Mouse (Mus musculus) liver, postnatal 0 days (tissue): ENCODE results near the gene Gm45837. TPM values are rescaled to one million over a fixed set of nuclear protein-coding genes. Genes with fewer than 3 reads are reported as not detected.

Source experiments
- ATAC-seq: fragments of 200-750 bp; cut with Nextera tagmentation; 2 replicates; pipeline ENCODE4 v1.8.0; 2017; ENCODE audit warnings: mild to moderate bottlenecking, moderate library complexity
- DNase-seq: peaks from one replicate; pipeline ENCODE4 v3.0.0-alpha.2; 2016
- H3K27ac ChIP-seq: fragments of 300-500 bp; sonication (generic); 2 replicates; pipeline ENCODE4 v1.5.1; 2014; ENCODE audit warnings: antibody characterized with exemption, moderate library complexity, mild to moderate bottlenecking, low read depth
- H3K27me3 ChIP-seq: fragments of 300-500 bp; sonication (generic); 2 replicates; pipeline ENCODE4 v1.6.1; 2014; ENCODE audit warnings: low read length, control low read depth, mixed read lengths; ENCODE audit not compliant: insufficient read depth
- H3K36me3 ChIP-seq: fragments of 300-500 bp; sonication (generic); replicated peaks from 2 replicates; pipeline ENCODE4 v1.6.1; 2014; ENCODE audit warnings: mild to moderate bottlenecking, control low read depth, low read length, moderate library complexity, mixed read lengths; ENCODE audit not compliant: insufficient read depth
- H3K4me1 ChIP-seq: fragments of 300-500 bp; sonication (generic); 2 replicates; pipeline ENCODE4 v1.6.1; 2014; ENCODE audit warnings: antibody characterized with exemption, mild to moderate bottlenecking, control low read depth; ENCODE audit not compliant: insufficient read depth
- H3K4me2 ChIP-seq: fragments of 300-500 bp; sonication (generic); 2 replicates; pipeline ENCODE4 v1.6.1; 2014; ENCODE audit warnings: low read depth, mild to moderate bottlenecking, low read length, moderate library complexity, mixed read lengths
- H3K4me3 ChIP-seq: fragments of 300-500 bp; sonication (generic); 2 replicates; pipeline ENCODE4 v1.5.1; 2014; ENCODE audit warnings: low read depth, low read length
- H3K9ac ChIP-seq: fragments of 300-500 bp; sonication (generic); replicated peaks from 2 replicates; pipeline ENCODE4 v1.6.1; 2014; ENCODE audit warnings: mild to moderate bottlenecking, moderate library complexity
- H3K9me3 ChIP-seq: fragments of 300-500 bp; sonication (generic); 2 replicates; pipeline ENCODE4 v1.6.1; 2016; ENCODE audit warnings: mild to moderate bottlenecking, control low read depth, low read length, mixed read lengths
- CTCF ChIP-seq: sonication (generic); IDR thresholded peaks from 2 replicates; pipeline ENCODE4 v1.5.1; 2016; ENCODE audit warnings: antibody characterized with exemption, low read depth
- EP300 ChIP-seq: IDR thresholded peaks from 2 replicates; pipeline ENCODE4 v1.6.1; 2016; ENCODE audit warnings: antibody characterized with exemption, low read depth, mild to moderate bottlenecking
- WGBS: fragments of 180-500 bp; shearing (Covaris S2); extraction: QIAGEN DNeasy Blood & Tissue Kit; methylation state at CpG from one replicate; pipeline ENCODE4 v1.1.7; 2014; ENCODE audit not compliant: insufficient replicate concordance; 5-methylcytosine and 5-hydroxymethylcytosine counted together
- polyA plus RNA-seq: library from polyadenylated mRNA; unstranded; fragments of >200 nt; fragmentation: Nextera tagmentation; extraction: Ambion mirVana; gene quantifications from 2 replicates; pipeline ENCODE4 v1.2.1, GENCODE M21; 2015

Gene Gm45837
- polyA plus RNA-seq: not detected in 2 replicates

GRCm38 (mm10) chr7:101410267-101410936 lies at the start of gene Gm45837:
TSS of gene Gm45837 (plus strand) at chr7:101410886.
- H3K9ac ChIP-seq: no peak within 1 kb of the TSS
- DNase-seq: no peak
- TF ChIP-seq CTCF: no peak
- no peak for TF ChIP-seq EP300
- no peaks in the 10 kb centered on the region for H3K27me3 ChIP-seq
- no peak within 1 kb of the TSS for H3K4me2 ChIP-seq
- H3K4me1 ChIP-seq: no peaks in the 10 kb centered on the region
- peaks cover 51% of the 10 kb centered on the region for H3K36me3 ChIP-seq
- H3K9me3 ChIP-seq: no peaks in the 10 kb centered on the region
- WGBS: 74% methylated on average over 11 of the region's 11 CpGs
- no peak within 1 kb of the TSS for H3K27ac ChIP-seq
- ATAC-seq: no peak
- H3K4me3 ChIP-seq: no peak within 1 kb of the TSS

GRCm38 (mm10) chr7:101361021-101361420 lies 49.7 kb upstream of the Gm45837 start:
- ATAC-seq (no peak), DNase-seq (no peak)
- TF ChIP-seq CTCF: no peak
- no peak for TF ChIP-seq EP300
- no peaks in the 10 kb centered on the region for H3K9me3 ChIP-seq
- H3K4me2 ChIP-seq: peak overlapping the region; percentile 48; the same call in 1 of the 2 replicates
- no peak overlapping the region; the same call in 1 of the 2 replicates for H3K9ac ChIP-seq
- no peaks in the 10 kb centered on the region for H3K27me3 ChIP-seq
- no peak overlapping the region for H3K4me3 ChIP-seq
- peaks cover 44% of the 10 kb centered on the region for H3K4me1 ChIP-seq
- H3K27ac ChIP-seq: peak overlapping the region; percentile 84
- 31% methylated on average over 4 of the region's 4 CpGs for WGBS
- H3K36me3 ChIP-seq: no peaks in the 10 kb centered on the region

GRCm38 (mm10) chr7:101361767-101362166 lies 48.9 kb upstream of the Gm45837 start:
- ATAC-seq: no peak
- no peaks in the 10 kb centered on the region for H3K36me3 ChIP-seq
- H3K27me3 ChIP-seq: no peaks in the 10 kb centered on the region
- peak overlapping the region; percentile 27; the same call in 1 of the 2 replicates for H3K9ac ChIP-seq
- 58% methylated on average over 4 of the region's 4 CpGs for WGBS
- no peak for DNase-seq
- H3K4me3 ChIP-seq: peak overlapping the region; percentile 5
- TF ChIP-seq CTCF (no peak), EP300 (no peak)
- peak overlapping the region; percentile 84 for H3K27ac ChIP-seq
- H3K9me3 ChIP-seq: no peaks in the 10 kb centered on the region
- H3K4me2 ChIP-seq: peak overlapping the region; percentile 48
- peaks cover 39% of the 10 kb centered on the region for H3K4me1 ChIP-seq

DNA sequence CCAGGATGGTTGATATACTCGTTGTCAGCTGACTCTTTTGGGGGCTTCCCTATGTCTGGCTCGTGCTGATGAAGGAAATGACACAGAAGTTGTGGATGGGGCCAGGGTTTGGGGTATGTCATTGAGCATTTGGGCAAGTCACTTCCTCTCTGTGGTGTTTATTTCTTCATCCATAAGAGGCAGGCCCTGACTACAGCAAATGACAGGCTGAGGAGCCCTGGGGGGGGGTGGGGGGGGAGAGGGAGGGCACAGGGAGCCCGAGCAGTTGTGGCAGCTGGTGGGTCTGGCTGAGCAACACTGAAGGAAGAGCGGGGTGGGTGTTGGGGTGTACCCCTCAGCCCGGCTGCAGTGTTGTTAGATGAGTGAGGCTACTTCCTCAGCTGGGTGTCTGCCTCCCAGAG lies 47.9 kb upstream of the Gm45837 start:
- Histone ChIP-seq H3K4me3 (peak overlapping the region; percentile 15; the same call in 1 of the 2 replicates), H3K4me2 (peak overlapping the region; percentile 54), H3K9me3 (no peaks in the 10 kb centered on the region), H3K36me3 (no peaks in the 10 kb centered on the region), H3K9ac (peak overlapping the region; percentile 48), H3K27me3 (no peaks in the 10 kb centered on the region), H3K27ac (peak overlapping the region; percentile 84), H3K4me1 (peaks cover 29% of the 10 kb centered on the region)
- TF ChIP-seq EP300 (no peak), CTCF (no peak)
- ATAC-seq: peak; percentile 45
- 29% methylated on average over 5 of the region's 5 CpGs for WGBS
- peak; percentile 69 for DNase-seq

DNA sequence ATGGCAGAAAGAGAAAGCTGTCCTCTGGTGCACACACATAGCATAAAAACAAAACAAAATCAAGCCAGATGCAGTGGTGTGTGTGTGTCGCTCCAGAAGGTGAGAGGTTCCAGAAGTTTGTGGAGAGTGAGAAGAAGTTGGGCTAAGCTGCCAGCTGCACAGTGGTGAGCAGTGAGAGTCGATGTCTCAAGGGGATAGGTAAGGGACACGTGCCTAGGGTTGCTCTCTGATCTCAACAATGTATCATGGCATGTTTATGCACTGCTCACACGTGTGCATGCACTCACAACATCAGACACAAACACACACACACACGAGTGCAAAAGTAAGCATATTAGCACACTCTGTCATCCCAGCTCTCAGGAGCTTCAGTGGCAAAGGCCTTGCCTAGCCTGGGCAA lies 46.8 kb upstream of the Gm45837 start:
- Histone ChIP-seq H3K4me1 (peaks cover 33% of the 10 kb centered on the region), H3K9ac (peak overlapping the region; percentile 48; the same call in 1 of the 2 replicates), H3K4me3 (no peak overlapping the region), H3K36me3 (no peaks in the 10 kb centered on the region), H3K27ac (peak overlapping the region; percentile 84), H3K4me2 (peak overlapping the region; percentile 54), H3K9me3 (no peaks in the 10 kb centered on the region), H3K27me3 (no peaks in the 10 kb centered on the region)
- DNase-seq: no peak
- TF ChIP-seq EP300 (no peak), CTCF (no peak)
- ATAC-seq: no peak
- WGBS: 62% methylated on average over 5 of the region's 5 CpGs

DNA sequence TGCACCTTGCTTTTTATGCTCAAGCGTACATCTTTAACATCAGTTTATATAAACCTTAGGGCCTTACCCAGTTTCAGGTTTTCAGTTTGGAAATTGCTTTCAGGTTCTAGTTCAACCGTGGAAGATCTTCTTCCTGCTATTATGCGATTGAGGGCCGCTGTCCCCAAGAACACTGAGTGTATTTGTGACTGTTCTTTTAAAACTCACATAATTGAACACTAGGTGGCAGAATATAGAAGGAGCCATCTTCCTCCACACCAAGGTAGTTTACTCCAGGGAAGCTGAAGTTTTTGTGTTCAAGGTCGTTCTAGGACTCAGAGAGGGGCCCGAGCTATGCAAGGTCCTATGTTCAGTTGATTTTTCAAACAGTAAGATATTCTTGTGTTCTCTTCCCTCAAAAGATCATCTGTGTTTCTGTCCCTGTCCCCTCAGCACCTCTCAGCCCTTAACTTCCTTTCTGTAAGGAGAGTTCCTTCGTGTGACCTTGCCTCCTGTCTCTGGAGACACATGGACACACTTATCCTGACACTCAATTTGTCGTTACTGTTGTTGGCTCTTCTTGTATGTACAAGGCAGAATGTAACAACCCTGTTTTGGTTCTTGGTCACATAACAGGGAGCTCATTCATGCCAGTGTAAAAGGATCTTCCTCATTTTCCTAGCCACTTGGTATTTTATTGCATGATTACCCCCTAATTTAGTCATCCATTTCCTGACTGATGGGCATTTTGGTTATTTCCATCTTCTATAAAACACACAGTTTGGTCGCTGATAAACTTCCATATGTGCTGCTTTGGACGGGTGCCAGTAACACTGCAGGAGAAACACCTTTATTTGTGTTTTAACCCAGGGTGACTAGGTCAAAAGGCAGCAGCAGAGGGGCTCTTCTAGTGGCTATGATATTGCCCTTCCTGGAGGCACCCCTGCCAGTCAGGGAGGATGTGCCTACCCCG lies 42.5 kb upstream of the Gm45837 start:
- Histone ChIP-seq H3K27me3 (no peaks in the 10 kb centered on the region), H3K9me3 (no peaks in the 10 kb centered on the region), H3K27ac (peak overlapping the region; percentile 63), H3K4me1 (peaks cover 19% of the 10 kb centered on the region), H3K9ac (no peak overlapping the region), H3K4me3 (no peak overlapping the region), H3K4me2 (no peak overlapping the region), H3K36me3 (peaks cover 8% of the 10 kb centered on the region; the same call in 1 of the 2 replicates)
- ATAC-seq (peak; percentile 36; the same call in 1 of the 2 replicates), DNase-seq (no peak)
- WGBS: 48% methylated on average over 11 of the region's 11 CpGs
- peak; percentile 59 for TF ChIP-seq CTCF
- TF ChIP-seq EP300: no peak
